Mouse (Mus musculus) heart, postnatal 0 days (tissue): ENCODE results near the gene Rbbp9. TPM values are rescaled to one million over a fixed set of nuclear protein-coding genes. Genes with fewer than 3 reads are reported as not detected.

Experiments
- ATAC-seq: fragments of 200-750 bp; cut with Nextera tagmentation; 2 replicates; pipeline ENCODE4 v1.8.0; 2017; ENCODE audit warnings: low read depth, moderate number of reproducible peaks, moderate library complexity; ENCODE audit not compliant: insufficient read depth
- DNase-seq: peaks from one replicate; pipeline ENCODE4 v3.0.0-alpha.2; 2016; ENCODE audit warnings: low spot score
- H3K27ac ChIP-seq: fragments of 300-500 bp; sonication (generic); 2 replicates; pipeline ENCODE4 v1.5.1; 2014; ENCODE audit warnings: low read depth, mild to moderate bottlenecking
- H3K27me3 ChIP-seq: fragments of 300-500 bp; sonication (generic); 2 replicates; pipeline ENCODE4 v1.6.1; 2014; ENCODE audit warnings: low read length, mixed read lengths; ENCODE audit not compliant: control insufficient read depth, insufficient read depth
- H3K36me3 ChIP-seq: fragments of 300-500 bp; sonication (generic); replicated peaks from 2 replicates; pipeline ENCODE4 v1.6.1; 2014; ENCODE audit warnings: low read length, mixed read lengths; ENCODE audit not compliant: control insufficient read depth, insufficient read depth
- H3K4me1 ChIP-seq: fragments of 300-500 bp; sonication (generic); 2 replicates; pipeline ENCODE4 v1.6.1; 2014; ENCODE audit warnings: antibody characterized with exemption; ENCODE audit not compliant: control insufficient read depth, insufficient read depth
- H3K4me2 ChIP-seq: fragments of 300-500 bp; sonication (generic); 2 replicates; pipeline ENCODE4 v1.6.1; 2014; ENCODE audit warnings: low read depth, mild to moderate bottlenecking, low read length, moderate library complexity
- H3K4me3 ChIP-seq: fragments of 300-500 bp; sonication (generic); 2 replicates; pipeline ENCODE4 v1.5.1; 2014; ENCODE audit warnings: low read depth, low read length
- H3K9ac ChIP-seq: fragments of 300-500 bp; sonication (generic); replicated peaks from 2 replicates; pipeline ENCODE4 v1.6.1; 2014; ENCODE audit warnings: low read depth, low read length, mixed read lengths
- H3K9me3 ChIP-seq: fragments of 300-500 bp; sonication (generic); replicated peaks from 2 replicates; pipeline ENCODE4 v1.6.1; 2016; ENCODE audit warnings: low read length; ENCODE audit not compliant: control insufficient read depth
- CTCF ChIP-seq: IDR thresholded peaks from 2 replicates; pipeline ENCODE4 v1.5.1; 2016; ENCODE audit warnings: antibody characterized with exemption, control low read depth, low read depth
- EP300 ChIP-seq: IDR thresholded peaks from 2 replicates; pipeline ENCODE4 v1.6.1; 2016; ENCODE audit warnings: antibody characterized with exemption, low read depth
- WGBS: fragments of 180-500 bp; shearing (Covaris S2); extraction: QIAGEN DNeasy Blood & Tissue Kit; methylation state at CpG from one replicate; pipeline ENCODE4 v1.1.7; 2014; 5-methylcytosine and 5-hydroxymethylcytosine counted together
- polyA plus RNA-seq: library from polyadenylated mRNA; unstranded; fragments of >200 nt; fragmentation: Nextera tagmentation; extraction: Ambion mirVana; gene quantifications from 2 replicates; pipeline ENCODE4 v1.2.1, GENCODE M21; 2015
- total RNA-seq: library from RNA; depleted of rRNA; stranded (reverse); fragments of >200 nt; gene quantifications from 2 replicates; pipeline ENCODE4 v1.2.3, GENCODE M21; 2014; ENCODE audit warnings: low replicate concordance; rRNA removed

The Rbbp9 gene
- total and polyA plus RNA-seq, 2 experiments from 2014 or later = 18.4 to 25.5 TPM

DNA sequence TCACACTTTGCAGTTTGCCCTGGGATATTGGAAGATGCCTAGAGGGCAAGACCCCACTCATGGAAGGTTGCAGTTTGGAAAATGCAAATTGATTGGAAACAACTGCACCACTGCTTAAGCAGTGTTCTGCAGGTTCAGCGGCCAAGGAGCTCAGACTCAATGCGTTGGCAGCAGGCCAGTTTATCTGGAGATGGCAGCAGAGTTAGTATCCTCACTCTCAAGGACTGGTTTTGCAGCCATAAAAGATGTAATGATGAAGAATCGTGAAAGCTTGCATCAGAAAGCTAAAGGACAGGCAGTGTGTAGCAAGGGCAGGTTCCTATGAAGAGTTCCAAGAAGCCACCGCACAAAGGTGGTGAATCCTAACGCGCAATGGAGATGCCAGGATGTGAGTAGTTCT is 48.5 kb downstream of the Rbbp9 start:
- WGBS = 72% methylated on average over 6 of the region's 6 CpGs
- TF ChIP-seq CTCF (no peak), EP300 (no peak)
- ATAC-seq (no peak), DNase-seq (no peak)
- no peaks in the 10 kb centered on the region for H3K27me3 ChIP-seq
- no peak overlapping the region for H3K4me2 ChIP-seq
- H3K9me3 ChIP-seq = no peaks in the 10 kb centered on the region
- no peaks in the 10 kb centered on the region for H3K4me1 ChIP-seq
- H3K36me3 ChIP-seq = no peaks in the 10 kb centered on the region
- no peak overlapping the region for H3K27ac ChIP-seq
- no peak overlapping the region for H3K9ac ChIP-seq
- no peak overlapping the region for H3K4me3 ChIP-seq

Other genes with a start within 250 kb of the Rbbp9 start
- gene Ovol2, start 218.7 kb downstream of the Rbbp9 start, total RNA-seq = not detected in 2 replicates
- gene Ovol2, start 218.7 kb downstream of the Rbbp9 start, polyA plus RNA-seq = not detected in 2 replicates
- gene Kat14, start 181.9 kb downstream of the Rbbp9 start, total RNA-seq = 13.6 and 25.0 TPM in 2 replicates
- gene Kat14, start 181.9 kb downstream of the Rbbp9 start, polyA plus RNA-seq = 17.9 and 20.2 TPM in 2 replicates
- gene Pet117, start 181.9 kb downstream of the Rbbp9 start, total RNA-seq = not detected in 2 replicates
- gene Pet117, start 181.9 kb downstream of the Rbbp9 start, polyA plus RNA-seq = 2.9 and 3.2 TPM in 2 replicates
- gene Dzank1, start 23.5 kb downstream of the Rbbp9 start, total RNA-seq = 0.50 TPM in 1 of 2 replicates, not detected in the other
- 0.67 and 0.79 TPM in 2 replicates for gene Dzank1, start 23.5 kb downstream of the Rbbp9 start, polyA plus RNA-seq
- 15.3 and 17.7 TPM in 2 replicates for gene Polr3f, start 23.2 kb downstream of the Rbbp9 start, total RNA-seq
- 12.3 and 12.9 TPM in 2 replicates for gene Polr3f, start 23.2 kb downstream of the Rbbp9 start, polyA plus RNA-seq
- 52.8 and 56.7 TPM in 2 replicates for gene Sec23b, start 5.4 kb upstream of the Rbbp9 start, total RNA-seq
- gene Sec23b, start 5.4 kb upstream of the Rbbp9 start, polyA plus RNA-seq = 28.2 and 29.2 TPM in 2 replicates
- gene Smim26, start 43.2 kb upstream of the Rbbp9 start, total RNA-seq = 50.3 and 60.3 TPM in 2 replicates
- 93.4 and 94.8 TPM in 2 replicates for gene Smim26, start 43.2 kb upstream of the Rbbp9 start, polyA plus RNA-seq
- 11.9 and 24.2 TPM in 2 replicates for gene Dtd1, start 49.0 kb upstream of the Rbbp9 start, total RNA-seq
- 25.8 and 29.2 TPM in 2 replicates for gene Dtd1, start 49.0 kb upstream of the Rbbp9 start, polyA plus RNA-seq